Mouse (Mus musculus) kidney, embryonic 14.5 days (tissue): ENCODE data around the gene Notum. TPM values are rescaled to one million over a fixed set of nuclear protein-coding genes. Genes with fewer than 3 reads are reported as not detected.

ENCODE experiments used
- ATAC-seq: fragments of 200-750 bp; cut with Nextera tagmentation; 2 replicates; pipeline ENCODE4 v1.8.0; 2017; ENCODE audit warnings: moderate number of reproducible peaks, mild to moderate bottlenecking, moderate TSS enrichment, moderate library complexity; ENCODE audit not compliant: low FRiP score, low TSS enrichment
- H3K27ac ChIP-seq: fragments of 300-500 bp; sonication (generic); 2 replicates; pipeline ENCODE4 v1.5.1; 2014; ENCODE audit warnings: low read depth, mild to moderate bottlenecking, low read length, moderate library complexity, mixed read lengths
- H3K27me3 ChIP-seq: fragments of 300-500 bp; sonication (generic); 2 replicates; pipeline ENCODE4 v1.6.1; 2014; ENCODE audit warnings: mild to moderate bottlenecking, low read length; ENCODE audit not compliant: control insufficient read depth, insufficient read depth
- H3K36me3 ChIP-seq: fragments of 300-500 bp; sonication (generic); 2 replicates; pipeline ENCODE4 v1.6.1; 2014; ENCODE audit warnings: low read length, mixed read lengths; ENCODE audit not compliant: control insufficient read depth, insufficient read depth
- H3K4me1 ChIP-seq: fragments of 300-500 bp; sonication (generic); 2 replicates; pipeline ENCODE4 v1.6.1; 2014; ENCODE audit warnings: low read length, mixed read lengths; ENCODE audit not compliant: control insufficient read depth, insufficient read depth
- H3K4me2 ChIP-seq: fragments of 300-500 bp; sonication (generic); replicated peaks from 2 replicates; pipeline ENCODE4 v1.6.1; 2014; ENCODE audit warnings: low read depth, mild to moderate bottlenecking, low read length
- H3K4me3 ChIP-seq: fragments of 300-500 bp; sonication (generic); 2 replicates; pipeline ENCODE4 v1.5.1; 2014; ENCODE audit warnings: mild to moderate bottlenecking, low read length
- H3K9ac ChIP-seq: fragments of 300-500 bp; sonication (generic); 2 replicates; pipeline ENCODE4 v1.6.1; 2014; ENCODE audit warnings: low read depth, mild to moderate bottlenecking, low read length, moderate library complexity
- H3K9me3 ChIP-seq: fragments of 300-500 bp; sonication (generic); 2 replicates; pipeline ENCODE4 v1.6.1; 2016; ENCODE audit warnings: low read length; ENCODE audit not compliant: control insufficient read depth
- WGBS: fragments of 180-500 bp; shearing (Covaris S2); extraction: QIAGEN DNeasy Blood & Tissue Kit; methylation state at CpG from one replicate; pipeline ENCODE4 v1.1.7; 2014; 5-methylcytosine and 5-hydroxymethylcytosine counted together
- polyA plus RNA-seq: library from polyadenylated mRNA; unstranded; fragments of >200 nt; fragmentation: Nextera tagmentation; extraction: Ambion mirVana; gene quantifications from 2 replicates; pipeline ENCODE4 v1.2.1, GENCODE M21; 2014

Gene Notum
- polyA plus RNA-seq = 6.9 and 9.9 TPM in 2 replicates

DNA sequence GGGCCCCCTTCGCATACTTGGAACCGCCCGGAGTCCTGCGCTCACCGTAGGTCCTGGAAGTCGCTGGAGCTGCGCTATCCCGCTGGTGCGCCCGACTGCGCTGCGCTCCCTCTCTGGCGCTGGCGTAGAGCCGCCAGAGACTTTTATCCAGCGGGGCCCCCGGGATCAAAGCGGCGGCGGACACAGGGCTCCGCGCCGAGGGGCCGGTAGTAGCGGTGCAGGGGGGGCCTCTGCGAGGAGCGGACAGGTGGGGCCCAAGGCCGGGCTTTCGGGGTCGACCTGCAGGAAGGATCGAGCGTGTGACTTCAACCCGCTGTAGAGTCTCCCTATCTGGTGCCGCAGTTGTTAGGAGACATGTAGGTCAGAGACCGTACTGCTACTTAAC is at the start of gene Notum:
TSS of gene Notum (minus strand) at position 100 of the 385 bp plus-strand sequence.
- H3K9me3 ChIP-seq = no peaks in the 10 kb centered on the region
- peaks cover 18% of the 10 kb centered on the region for H3K4me1 ChIP-seq
- H3K27me3 ChIP-seq = peaks cover 67% of the 10 kb centered on the region
- WGBS = under 1% methylated on average over 35 of the region's 35 CpGs
- no peak for ATAC-seq
- H3K4me2 ChIP-seq = peak within 1 kb of the TSS; percentile 77
- H3K9ac ChIP-seq = peak within 1 kb of the TSS; percentile 44
- peak within 1 kb of the TSS; percentile 36 for H3K4me3 ChIP-seq
- H3K36me3 ChIP-seq = no peaks in the 10 kb centered on the region
- no peak within 1 kb of the TSS for H3K27ac ChIP-seq

DNA sequence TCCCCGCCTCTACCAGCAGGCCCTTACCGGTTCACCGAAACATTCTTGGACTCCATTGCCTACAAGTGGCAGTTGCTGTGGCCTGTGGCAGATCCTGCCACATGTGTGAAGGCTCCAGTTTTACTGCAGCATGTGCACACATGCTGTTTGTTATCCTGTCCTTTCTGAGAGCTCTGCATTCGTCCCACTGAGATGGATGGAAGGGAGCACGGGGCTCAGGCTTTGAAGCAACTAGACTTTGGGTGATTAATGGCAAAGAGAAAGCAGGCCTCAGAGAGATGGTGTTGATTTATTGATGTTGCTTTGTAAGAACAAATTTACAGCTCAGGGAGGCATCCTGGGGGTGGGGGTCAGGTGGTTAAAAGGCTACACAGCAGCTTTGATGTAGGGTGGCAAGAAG is 49.7 kb upstream of the Notum start:
- Histone ChIP-seq H3K36me3 (peaks cover 24% of the 10 kb centered on the region), H3K4me1 (peaks cover 42% of the 10 kb centered on the region), H3K27ac (peak overlapping the region; percentile 24; the same call in 1 of the 2 replicates), H3K9me3 (no peaks in the 10 kb centered on the region), H3K4me3 (no peak overlapping the region), H3K4me2 (no peak overlapping the region), H3K9ac (peak overlapping the region; percentile 34; the same call in 1 of the 2 replicates), H3K27me3 (no peaks in the 10 kb centered on the region)
- 37% methylated on average over 5 of the region's 5 CpGs for WGBS
- no peak for ATAC-seq

DNA sequence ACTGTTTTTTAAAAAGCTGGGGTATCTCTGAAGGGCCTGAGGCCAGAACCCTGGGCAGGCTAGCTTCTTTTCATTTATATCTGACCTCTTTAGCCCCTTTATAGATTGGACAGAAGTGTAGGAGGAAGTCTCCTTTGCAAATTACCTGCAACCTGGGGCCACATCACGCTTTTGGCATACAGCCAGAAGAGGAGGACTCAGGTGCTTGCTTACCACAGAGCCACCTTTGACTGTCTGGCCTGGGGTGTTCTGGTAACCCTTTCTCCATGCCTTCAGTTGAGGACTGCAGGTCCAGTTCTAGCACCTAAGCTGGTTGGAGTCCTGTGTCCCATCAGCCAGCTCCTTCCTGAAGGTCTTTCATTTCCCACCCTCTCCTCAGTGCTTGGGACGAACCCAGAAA is 48.6 kb upstream of the Notum start:
- peaks cover 48% of the 10 kb centered on the region for H3K4me1 ChIP-seq
- no peak overlapping the region for H3K4me3 ChIP-seq
- no peak overlapping the region for H3K9ac ChIP-seq
- no peak overlapping the region for H3K4me2 ChIP-seq
- H3K9me3 ChIP-seq = no peaks in the 10 kb centered on the region
- WGBS = 65% methylated on average over 2 of the region's 2 CpGs
- peak overlapping the region; percentile 4; the same call in 1 of the 2 replicates for H3K27ac ChIP-seq
- no peaks in the 10 kb centered on the region for H3K27me3 ChIP-seq
- ATAC-seq = no peak
- peaks cover 18% of the 10 kb centered on the region for H3K36me3 ChIP-seq

DNA sequence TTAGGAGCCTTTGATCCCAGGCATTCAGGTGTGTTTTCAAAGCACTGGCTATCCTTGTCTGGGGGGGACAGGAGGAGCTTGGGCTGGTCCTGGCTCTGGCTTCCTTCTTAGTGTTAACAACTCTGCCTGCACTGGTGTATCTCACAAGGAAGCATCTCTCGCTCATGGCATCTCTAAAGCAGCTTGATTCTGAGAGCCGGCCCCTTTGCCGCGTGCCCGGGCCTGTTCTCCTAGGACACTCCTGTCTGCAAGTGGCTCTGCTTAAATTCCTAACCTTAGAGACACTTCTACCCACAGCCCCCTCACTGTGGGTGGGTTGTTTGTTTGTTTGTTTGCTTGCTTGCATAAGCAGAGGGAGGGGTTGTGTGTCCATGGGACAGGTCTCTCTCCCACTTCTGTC is 47.0 kb upstream of the Notum start:
- H3K4me2 ChIP-seq = no peak overlapping the region
- H3K27ac ChIP-seq = peak overlapping the region; percentile 55
- no peak overlapping the region for H3K4me3 ChIP-seq
- peaks cover 55% of the 10 kb centered on the region for H3K4me1 ChIP-seq
- no peaks in the 10 kb centered on the region for H3K27me3 ChIP-seq
- H3K9me3 ChIP-seq = no peaks in the 10 kb centered on the region
- WGBS = 24% methylated on average over 5 of the region's 5 CpGs
- H3K9ac ChIP-seq = no peak overlapping the region
- peaks cover 18% of the 10 kb centered on the region for H3K36me3 ChIP-seq
- ATAC-seq = no peak

DNA sequence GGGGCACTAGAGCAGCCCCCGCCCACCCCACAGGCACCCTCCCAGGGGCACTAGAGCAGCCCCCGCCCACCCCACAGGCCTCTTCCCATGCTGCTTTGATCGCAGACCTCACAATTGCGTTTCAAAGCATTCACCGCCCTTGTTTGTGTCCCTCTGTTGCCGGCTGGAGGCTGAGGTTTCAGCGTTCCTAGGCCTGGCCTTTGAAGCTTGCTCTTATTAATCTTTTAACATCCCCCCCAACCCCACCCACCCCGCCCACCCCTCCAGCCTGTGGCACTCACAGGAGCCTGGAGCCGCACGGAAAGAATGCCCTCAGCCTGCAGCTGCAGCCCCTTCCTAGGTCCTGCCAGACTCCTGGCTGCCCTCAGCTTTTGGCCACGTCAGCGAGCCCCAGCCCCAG is 46.2 kb upstream of the Notum start:
- Histone ChIP-seq H3K9me3 (no peaks in the 10 kb centered on the region), H3K4me2 (no peak overlapping the region), H3K4me3 (no peak overlapping the region), H3K27me3 (no peaks in the 10 kb centered on the region), H3K9ac (0 out of 2 replicates have a peak overlapping the region, but pooled peaks have one; percentile 28), H3K27ac (peak overlapping the region; percentile 71), H3K4me1 (peaks cover 49% of the 10 kb centered on the region), H3K36me3 (peaks cover 22% of the 10 kb centered on the region)
- no peak; the same call in 1 of the 2 replicates for ATAC-seq
- 3% methylated on average over 12 of the region's 12 CpGs for WGBS

DNA sequence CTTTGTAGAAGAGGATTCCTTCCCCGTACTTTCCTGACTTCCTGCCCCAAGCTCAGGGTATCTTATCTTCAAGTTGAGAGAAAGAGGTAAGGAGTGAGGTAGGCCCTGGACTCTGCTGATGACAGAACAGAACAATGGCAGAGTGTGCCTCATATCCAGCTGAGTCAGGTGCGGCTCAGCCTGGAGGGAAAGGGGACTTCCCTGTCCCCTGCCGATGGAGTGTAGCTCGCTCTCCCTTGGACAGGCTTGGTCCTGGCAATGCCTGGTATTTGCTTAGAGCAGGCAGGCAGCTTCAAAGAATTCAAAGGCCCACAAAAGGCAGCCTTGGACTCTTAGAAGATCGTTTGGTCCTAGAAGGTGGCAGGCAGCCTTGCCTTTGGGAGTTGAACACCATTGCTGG is 45.1 kb upstream of the Notum start:
- no peaks in the 10 kb centered on the region for H3K9me3 ChIP-seq
- H3K36me3 ChIP-seq = peaks cover 27% of the 10 kb centered on the region
- no peak overlapping the region for H3K4me3 ChIP-seq
- H3K9ac ChIP-seq = peak overlapping the region; percentile 28; the same call in 1 of the 2 replicates
- peak overlapping the region; percentile 71; the same call in 1 of the 2 replicates for H3K27ac ChIP-seq
- no peaks in the 10 kb centered on the region for H3K27me3 ChIP-seq
- H3K4me1 ChIP-seq = peaks cover 49% of the 10 kb centered on the region
- H3K4me2 ChIP-seq = no peak overlapping the region
- ATAC-seq = no peak
- WGBS = 60% methylated on average over 5 of the region's 5 CpGs

DNA sequence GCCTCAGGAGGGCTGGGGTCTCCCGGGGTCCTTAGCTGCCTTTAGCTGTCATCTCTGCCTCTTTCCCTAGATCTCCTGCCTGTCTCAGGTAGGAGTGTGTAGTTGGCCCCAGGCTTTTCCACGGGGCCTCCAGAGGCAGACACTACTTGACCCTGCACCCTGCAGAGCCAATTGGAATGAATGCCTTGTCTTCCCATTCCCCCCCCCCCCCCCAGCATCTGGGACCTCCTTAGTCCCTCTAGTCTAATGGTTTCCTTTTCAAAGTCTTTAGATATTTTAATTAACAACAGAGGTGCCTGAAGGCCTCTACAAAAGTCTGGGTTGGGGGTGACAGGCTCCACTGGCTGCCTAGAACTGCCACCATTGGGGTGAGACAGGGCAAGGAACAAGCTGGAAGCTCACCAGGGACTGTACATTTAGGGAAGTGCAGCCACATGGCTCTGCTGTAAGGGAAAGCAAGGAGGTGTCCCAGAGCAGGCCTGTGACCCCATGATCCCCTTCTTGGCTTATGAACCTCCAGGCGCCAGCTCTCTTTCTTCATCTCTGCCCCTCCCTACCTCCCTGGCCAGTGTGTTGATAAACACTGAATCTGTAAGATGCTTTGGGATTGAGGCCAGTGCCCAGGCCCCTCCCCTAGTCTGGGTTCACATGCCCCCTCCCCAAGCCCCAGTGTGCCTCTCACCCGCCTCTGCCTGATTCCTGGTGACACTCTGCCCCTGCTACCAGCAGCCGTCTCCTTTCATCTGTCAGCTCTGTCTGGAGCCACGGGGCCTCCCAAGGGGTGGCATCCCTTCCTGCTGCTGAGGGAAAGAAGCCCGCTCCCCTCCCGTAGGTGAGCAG is 43.7 kb upstream of the Notum start:
- Histone ChIP-seq H3K4me2 (no peak overlapping the region), H3K36me3 (peaks cover 21% of the 10 kb centered on the region), H3K27ac (peak overlapping the region; percentile 65; the same call in 1 of the 2 replicates), H3K9me3 (no peaks in the 10 kb centered on the region), H3K4me3 (no peak overlapping the region), H3K9ac (peak overlapping the region; percentile 34; the same call in 1 of the 2 replicates), H3K27me3 (no peaks in the 10 kb centered on the region), H3K4me1 (peaks cover 44% of the 10 kb centered on the region)
- WGBS = 18% methylated on average over 8 of the region's 8 CpGs
- peak; percentile 71 for ATAC-seq

DNA sequence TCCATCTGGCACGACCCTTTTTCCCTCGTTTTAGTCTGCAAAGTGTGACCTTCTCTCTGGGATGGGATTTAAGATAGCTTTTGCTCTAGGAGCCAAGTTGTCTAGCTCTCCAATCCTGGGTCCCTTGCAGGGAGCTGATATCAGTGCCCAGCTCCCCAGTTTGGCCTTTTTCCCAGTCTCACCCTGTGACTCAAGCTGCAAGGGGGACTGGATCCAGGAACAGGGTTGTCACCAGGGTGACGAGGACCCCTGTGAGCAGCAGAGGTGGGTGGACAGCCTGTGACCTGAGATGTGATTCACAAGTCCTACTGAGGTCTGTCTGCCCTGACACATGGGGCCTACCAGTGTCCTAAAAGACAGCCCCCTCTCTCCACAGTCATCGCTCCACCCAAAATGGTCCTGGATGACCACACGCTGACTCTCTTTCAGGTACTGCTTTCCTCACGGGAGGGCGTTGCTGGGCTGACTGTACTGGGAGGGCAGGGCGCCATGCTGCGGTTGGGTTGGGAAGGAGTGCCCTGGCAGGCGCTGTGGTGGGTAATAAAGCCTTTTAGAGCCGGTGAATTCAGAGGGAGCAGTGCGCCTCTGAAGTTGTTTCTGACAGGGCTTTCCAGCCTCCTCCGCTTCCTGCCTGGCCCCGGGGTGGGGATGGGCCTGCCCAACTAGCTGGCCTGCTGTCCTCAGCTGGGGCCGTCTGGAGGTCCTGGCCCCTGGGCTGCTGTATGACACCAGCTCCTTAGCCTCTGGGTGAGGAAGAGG is 42.9 kb upstream of the Notum start:
- peak overlapping the region; percentile 56; the same call in 1 of the 2 replicates for H3K27ac ChIP-seq
- ATAC-seq = no peak
- peaks cover 44% of the 10 kb centered on the region for H3K4me1 ChIP-seq
- 32% methylated on average over 15 of the region's 15 CpGs for WGBS
- H3K9me3 ChIP-seq = no peaks in the 10 kb centered on the region
- H3K36me3 ChIP-seq = peaks cover 20% of the 10 kb centered on the region
- no peaks in the 10 kb centered on the region for H3K27me3 ChIP-seq
- H3K4me2 ChIP-seq = no peak overlapping the region
- peak overlapping the region; percentile 34; the same call in 1 of the 2 replicates for H3K9ac ChIP-seq
- no peak overlapping the region for H3K4me3 ChIP-seq
